Mouse (Mus musculus) kidney, adult 8-10 months (tissue): ENCODE results near the gene Hist1h2bm.
"Not testable (repeated sequence)": the region's sequence is repeated elsewhere in the genome, so short reads cannot be mapped to it uniquely, and the experiment has no call there.

Experiments used
- DNase-seq, 2 experiments: peaks; one replicate each; pipeline ENCODE4 v3.0.0; 2022

Gene Hist1h2bm

GRCm38 (mm10) chr13:21729544-21729943 lies 7.7 kb downstream of the Hist1h2bm start:
- DNase-seq = no peak

GRCm38 (mm10) chr13:21733466-21733865 lies 11.6 kb downstream of the Hist1h2bm start:
- no peak for DNase-seq

- DNase-seq = peak; percentile 64 to 68
These were observed 12.4 kb downstream of the Hist1h2bm start for GRCm38 (mm10) chr13:21734010-21734905.

- DNase-seq = not testable (repeated sequence)
These were observed 13.3 kb downstream of the Hist1h2bm start, which contains the start of gene Hist1h4j for GRCm38 (mm10) chr13:21734906-21735767. Gene Hist1h4j (plus strand): TSS chr13:21735064.

- DNase-seq = no peak
These were observed 23.2 kb downstream of the Hist1h2bm start for GRCm38 (mm10) chr13:21745006-21745405.

- no peak for DNase-seq
These were observed 27.7 kb downstream of the Hist1h2bm start for GRCm38 (mm10) chr13:21749387-21750158.

- DNase-seq = peak; percentile 58 to 68
These were observed 28.5 kb downstream of the Hist1h2bm start, which contains the start of gene Hist1h4k for GRCm38 (mm10) chr13:21750159-21751017. Gene Hist1h4k (minus strand): TSS chr13:21750505.

GRCm38 (mm10) chr13:21751417-21751816 lies 29.6 kb downstream of the Hist1h2bm start:
- no peak for DNase-seq

- no peak for DNase-seq
These were observed 30.0 kb downstream of the Hist1h2bm start for GRCm38 (mm10) chr13:21751827-21752226.

- DNase-seq = no peak
These were observed 30.5 kb downstream of the Hist1h2bm start for GRCm38 (mm10) chr13:21752356-21752755.

GRCm38 (mm10) chr13:21753051-21753523 lies 31.2 kb downstream of the Hist1h2bm start:
- DNase-seq = no peak

GRCm38 (mm10) chr13:21753524-21754285 lies 31.9 kb downstream of the Hist1h2bm start, which contains the start of the genes Hist1h2ak and Hist1h2bn:
Gene Hist1h2ak (minus strand): TSS chr13:21753827.
Gene Hist1h2bn (plus strand): TSS chr13:21754123.
- DNase-seq = peak; percentile 12 to 58

- not testable (repeated sequence) for DNase-seq
These were observed 32.6 kb downstream of the Hist1h2bm start for GRCm38 (mm10) chr13:21754294-21755001.

- no peak for DNase-seq
These were observed 33.9 kb downstream of the Hist1h2bm start for GRCm38 (mm10) chr13:21755707-21756106.
